In the genomic region with DNA sequence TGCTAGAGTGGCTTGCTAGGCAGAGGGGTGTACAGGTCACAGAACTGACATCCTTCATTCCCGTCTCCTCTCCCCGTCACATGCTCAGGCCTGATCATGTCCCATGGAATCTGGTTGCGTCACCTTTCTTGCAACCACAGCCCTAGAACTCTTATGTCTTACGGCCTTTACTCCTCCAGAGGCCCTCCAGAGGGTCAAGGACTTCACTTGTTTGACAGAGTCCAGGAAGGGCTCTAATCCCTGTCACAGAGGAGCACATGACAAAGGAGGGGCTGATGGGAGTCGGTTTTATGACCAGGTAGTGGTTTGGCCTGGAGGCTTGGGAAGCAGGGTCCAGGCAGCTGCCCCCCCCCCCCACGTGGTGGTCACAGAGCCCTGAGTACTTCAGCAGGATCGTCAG, we compare ENCODE assay signal across 11 mouse cellular contexts. TPM values are rescaled to one million over a fixed set of nuclear protein-coding genes. Genes with fewer than 3 reads are reported as not detected.
DNase-seq lines count a peak whose midpoint lies in the region; ATAC-seq and TF ChIP-seq lines count a peak whose summit lies in the region.
"Had no signal": no experiment of that assay in that cellular context is flagged by ENCODE, and none has a peak within 500 bp of the region (broad histone marks: within the 10 kb centered on the region; RNA-seq: fewer than 3 reads in every experiment).

No protein-coding gene starts in this region.

- peak overlapping the region; percentile 64; the same call in 1 of the 2 replicates for H3K4me3 ChIP-seq in hindbrain, embryonic 12.5 days
- peak overlapping the region; percentile 21; the same call in 1 of the 2 replicates for H3K4me3 ChIP-seq in stomach, postnatal 0 days (ENCODE audit: low read depth, low read length)

- peak overlapping the region; percentile 35; the same call in 1 of the 2 replicates for H3K9ac ChIP-seq in hindbrain, embryonic 12.5 days
- H3K9ac ChIP-seq in stomach, postnatal 0 days (ENCODE audit: low read length): peak overlapping the region; percentile 43; the same call in 1 of the 2 replicates

- H3K4me2 ChIP-seq in hindbrain, embryonic 12.5 days (replicated peaks): peak overlapping the region; percentile 74
- peak overlapping the region; percentile 95 for H3K4me2 ChIP-seq in stomach, postnatal 0 days (replicated peaks; ENCODE audit: low read depth)

- ATAC-seq in hindbrain, embryonic 12.5 days (ENCODE audit: low FRiP score): no peak
- no peak for ATAC-seq in stomach, postnatal 0 days (ENCODE audit: low FRiP score, low TSS enrichment)
- ATAC-seq: inflammation-experienced regulatory T-cells, adult 6 months had no signal

- no peaks in the 10 kb centered on the region for H3K9me3 ChIP-seq in hindbrain, embryonic 12.5 days (replicated peaks)
- no peaks in the 10 kb centered on the region for H3K9me3 ChIP-seq in stomach, postnatal 0 days (ENCODE audit: control insufficient read depth, low read length)
- H3K9me3 ChIP-seq: G1E had no signal

- H3K4me1 ChIP-seq in hindbrain, embryonic 12.5 days: peaks cover 43% of the 10 kb centered on the region
- 0 out of 2 replicates have a peak, but pooled peaks cover 5% of the 10 kb centered on the region for H3K4me1 ChIP-seq in stomach, postnatal 0 days (replicated peaks; ENCODE audit: control insufficient read depth, insufficient read depth)

- TF ChIP-seq CTCF in stomach, postnatal 0 days (IDR thresholded peaks at IDR 0.05; ENCODE audit: low read depth): no peak

- H3K27me3 ChIP-seq in hindbrain, embryonic 12.5 days: no peaks in the 10 kb centered on the region
- no peaks in the 10 kb centered on the region for H3K27me3 ChIP-seq in stomach, postnatal 0 days (ENCODE audit: control insufficient read depth, insufficient read depth, low read length)

- no peak for TF ChIP-seq EP300 in stomach, postnatal 0 days (optimal IDR thresholded peaks at IDR 0.05)

- no peak overlapping the region for H3K27ac ChIP-seq in hindbrain, embryonic 12.5 days
- peak overlapping the region; percentile 91 for H3K27ac ChIP-seq in stomach, postnatal 0 days (replicated peaks)

- WGBS in hindbrain, embryonic 12.5 days: 61% methylated on average over 7 of the region's 7 CpGs
- whole genome bisulfite sequencing in stomach, postnatal 0 days: 49% methylated on average over 7 of the region's 7 CpGs

- peak; percentile 75 to 83 for DNase-seq in lung, adult 18-20 months
- no peak for DNase-seq in lung, postnatal 14 days
- DNase-seq in lung, postnatal 25 days (ENCODE audit: low spot score): peak; percentile 80
- no peak for DNase-seq in stomach, postnatal 0 days (ENCODE audit: low spot score)
- DNase-seq in urinary bladder, postnatal 36 days (ENCODE audit: low spot score in 2 of 2): no peak
- no peak for DNase-seq in kidney, adult 11 months
- no peak for DNase-seq in thymus, postnatal 14 days
- DNase-seq: liver had no signal

- H3K36me3 ChIP-seq in hindbrain, embryonic 12.5 days: no peaks in the 10 kb centered on the region
- H3K36me3 ChIP-seq in stomach, postnatal 0 days (ENCODE audit: control insufficient read depth, insufficient read depth, low read length): 0 out of 2 replicates have a peak, but pooled peaks cover 4% of the 10 kb centered on the region

RNA-seq across cellular contexts. Expression of gene Pik3ip1, which starts 38.8 kb away (rescaled TPM):
- polyA plus RNA-seq in hindbrain, embryonic 12.5 days (2016; fragmentation: Nextera tagmentation; extraction: Ambion mirVana): 19.9 and 22.0 TPM in 2 replicates
- polyA plus RNA-seq in stomach, postnatal 0 days (2015; fragmentation: Nextera tagmentation; extraction: Ambion mirVana): 8.9 and 9.0 TPM in 2 replicates

RNA-seq across cellular contexts. Expression of gene Limk2, which starts 40.0 kb away (rescaled TPM):
- 114 and 116 TPM in 2 replicates for polyA plus RNA-seq in hindbrain, embryonic 12.5 days (2016; fragmentation: Nextera tagmentation; extraction: Ambion mirVana)
- polyA plus RNA-seq in stomach, postnatal 0 days (2015; fragmentation: Nextera tagmentation; extraction: Ambion mirVana): 69.3 and 73.9 TPM in 2 replicates

Comparison
In these comparisons a context has a peak if more than half of its experiments do, and no peak if none do; other contexts are left out.
1. DNase-seq: peak in lung, adult 18-20 months (2 of 2) and lung, postnatal 25 days (single experiment); none in lung, postnatal 14 days (single experiment), stomach, postnatal 0 days (single experiment), urinary bladder, postnatal 36 days (0 of 2), kidney, adult 11 months (single experiment) and thymus, postnatal 14 days (single experiment).